Mouse (Mus musculus): Measurements from ENCODE around the gene Cmss1. TPM values are rescaled to one million over a fixed set of nuclear protein-coding genes. Genes with fewer than 3 reads are reported as not detected.
A peak's percentile ranks its signal among the peaks of the same experiment; 100 is the strongest.

Gene Cmss1
- polyA plus RNA-seq, 1 experiment from 2014 or later = 35.4 TPM

GRCm38 (mm10) chr16:57556244-57556643 lies 50.4 kb downstream of the Cmss1 start:
- 51% methylated on average over 2 of the region's 2 CpGs for WGBS
- Histone ChIP-seq H3K27me3 (no peaks in the 10 kb centered on the region), H3K9me3 (replicated peaks) (no peaks in the 10 kb centered on the region), H3K4me1 (replicated peaks) (peaks cover 30% of the 10 kb centered on the region), H3K4me2 (no peak overlapping the region), H3K36me3 (no peaks in the 10 kb centered on the region), H3K27ac (no peak overlapping the region), H3K4me3 (no peak overlapping the region), H3K9ac (no peak overlapping the region)
- ATAC-seq (replicated peaks; ENCODE audit: insufficient number of reproducible peaks, insufficient read depth, low FRiP score, low read depth) = no peak

DNA sequence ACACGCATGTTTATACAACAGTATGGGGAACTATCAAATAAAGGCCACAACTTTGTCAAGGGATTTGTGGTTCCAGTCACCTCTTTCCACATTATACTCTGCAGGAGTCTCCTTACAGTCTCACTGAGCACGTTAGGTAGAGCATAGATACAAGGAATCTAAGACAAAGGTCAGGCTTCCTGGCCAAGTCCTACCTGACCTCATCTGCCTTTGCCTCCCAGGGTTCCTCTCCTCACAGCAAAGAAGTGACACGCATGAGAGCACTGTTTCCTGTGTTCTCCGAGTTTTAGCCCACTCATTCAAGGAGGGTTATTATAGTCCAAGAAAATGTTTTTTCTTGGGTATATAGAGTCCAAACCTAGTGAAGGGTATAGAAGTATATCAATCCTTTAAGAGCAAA lies 51.0 kb downstream of the Cmss1 start:
- Histone ChIP-seq H3K4me2 (no peak overlapping the region), H3K27ac (no peak overlapping the region)

GRCm38 (mm10) chr16:57554886-57555400 lies 51.7 kb downstream of the Cmss1 start:
- WGBS = 78% methylated on average over 6 of the region's 6 CpGs
- no peak overlapping the region for H3K4me3 ChIP-seq
- H3K4me1 ChIP-seq (replicated peaks) = peaks cover 30% of the 10 kb centered on the region
- ATAC-seq (replicated peaks; ENCODE audit: insufficient number of reproducible peaks, insufficient read depth, low FRiP score, low read depth) = no peak
- H3K4me2 ChIP-seq = no peak overlapping the region
- no peaks in the 10 kb centered on the region for H3K9me3 ChIP-seq (replicated peaks)
- H3K27me3 ChIP-seq = no peaks in the 10 kb centered on the region
- no peaks in the 10 kb centered on the region for H3K36me3 ChIP-seq
- no peak overlapping the region; the same call in 1 of the 2 replicates for H3K27ac ChIP-seq
- H3K9ac ChIP-seq = no peak overlapping the region

More for the DNA sequence above, 51.0 kb downstream of the Cmss1 start:
- H3K4me1 ChIP-seq (replicated peaks) = peaks cover 30% of the 10 kb centered on the region
- ATAC-seq (replicated peaks; ENCODE audit: insufficient number of reproducible peaks, insufficient read depth, low FRiP score, low read depth) = no peak
- no peaks in the 10 kb centered on the region for H3K36me3 ChIP-seq
- H3K9ac ChIP-seq = no peak overlapping the region
- no peak overlapping the region for H3K4me3 ChIP-seq
- H3K27me3 ChIP-seq = no peaks in the 10 kb centered on the region
- no peaks in the 10 kb centered on the region for H3K9me3 ChIP-seq (replicated peaks)
- 68% methylated on average over 4 of the region's 4 CpGs for WGBS

GRCm38 (mm10) chr16:57553235-57553634 lies 53.4 kb downstream of the Cmss1 start:
- peaks cover 34% of the 10 kb centered on the region for H3K4me1 ChIP-seq (replicated peaks)
- no peaks in the 10 kb centered on the region for H3K27me3 ChIP-seq
- H3K9me3 ChIP-seq (replicated peaks) = no peaks in the 10 kb centered on the region
- H3K36me3 ChIP-seq = no peaks in the 10 kb centered on the region
- no peak overlapping the region for H3K4me2 ChIP-seq
- no peak overlapping the region for H3K4me3 ChIP-seq
- no peak for ATAC-seq (replicated peaks; ENCODE audit: insufficient number of reproducible peaks, insufficient read depth, low FRiP score, low read depth)
- H3K27ac ChIP-seq = no peak overlapping the region; the same call in 1 of the 2 replicates
- H3K9ac ChIP-seq = no peak overlapping the region

GRCm38 (mm10) chr16:57552709-57553108 lies 54.0 kb downstream of the Cmss1 start:
- H3K4me2 ChIP-seq = peak overlapping the region; percentile 23; the same call in 1 of the 2 replicates
- no peak overlapping the region for H3K4me3 ChIP-seq
- no peaks in the 10 kb centered on the region for H3K9me3 ChIP-seq (replicated peaks)
- H3K36me3 ChIP-seq = no peaks in the 10 kb centered on the region
- no peaks in the 10 kb centered on the region for H3K27me3 ChIP-seq
- 74% methylated on average over 5 of the region's 5 CpGs for WGBS
- no peak overlapping the region for H3K27ac ChIP-seq
- H3K4me1 ChIP-seq (replicated peaks) = peaks cover 39% of the 10 kb centered on the region
- no peak overlapping the region for H3K9ac ChIP-seq
- no peak for ATAC-seq (replicated peaks; ENCODE audit: insufficient number of reproducible peaks, insufficient read depth, low FRiP score, low read depth)

DNA sequence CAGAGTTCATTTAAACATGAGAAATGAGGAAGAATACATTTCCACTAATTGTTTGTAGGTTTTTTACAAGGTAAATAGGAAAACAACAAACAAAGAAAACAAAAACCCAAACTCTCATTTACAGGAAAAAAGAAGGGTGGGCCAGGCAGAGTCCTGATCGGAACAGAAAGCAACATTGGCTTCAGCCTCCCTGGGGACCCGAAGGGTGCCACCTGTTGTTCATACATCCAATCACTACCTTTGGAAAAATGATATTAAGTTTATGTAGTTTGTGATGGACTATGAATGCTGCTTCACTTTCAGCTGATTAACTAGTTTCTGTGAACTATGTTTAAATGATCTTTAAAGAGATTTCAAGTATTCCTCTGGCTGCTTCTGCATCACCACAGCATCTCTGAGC lies 55.0 kb downstream of the Cmss1 start:
- Histone ChIP-seq H3K4me2 (peak overlapping the region; percentile 51), H3K9ac (no peak overlapping the region), H3K9me3 (replicated peaks) (no peaks in the 10 kb centered on the region), H3K27ac (no peak overlapping the region), H3K36me3 (no peaks in the 10 kb centered on the region), H3K27me3 (no peaks in the 10 kb centered on the region), H3K4me1 (replicated peaks) (peaks cover 40% of the 10 kb centered on the region), H3K4me3 (0 out of 2 replicates have a peak overlapping the region, but pooled peaks have one; percentile 4)
- no peak for ATAC-seq (replicated peaks; ENCODE audit: insufficient number of reproducible peaks, insufficient read depth, low FRiP score, low read depth)
- 51% methylated on average over 2 of the region's 2 CpGs for WGBS

DNA sequence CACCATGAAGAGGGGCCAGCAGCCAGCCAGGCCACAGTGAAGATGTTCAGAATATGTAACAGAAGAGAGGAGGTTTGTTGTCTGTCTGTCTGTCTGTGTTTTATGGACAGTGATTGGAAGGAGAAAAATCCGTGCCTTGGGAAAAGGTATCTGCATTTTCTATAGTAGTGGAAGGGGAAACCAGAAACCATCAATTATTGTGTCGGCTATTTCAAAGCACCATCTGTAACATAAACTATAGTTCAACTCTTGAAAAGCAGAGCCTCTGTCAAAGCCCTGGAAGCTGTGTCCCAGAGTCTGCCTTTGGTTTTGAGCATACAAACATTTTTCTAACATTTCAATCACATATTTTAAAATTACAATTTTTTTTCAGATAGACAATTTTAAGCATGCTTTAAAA lies 55.8 kb downstream of the Cmss1 start:
- no peaks in the 10 kb centered on the region for H3K27me3 ChIP-seq
- 39% methylated on average over 2 of the region's 2 CpGs for WGBS
- peak overlapping the region; percentile 33 for H3K4me3 ChIP-seq
- H3K9me3 ChIP-seq (replicated peaks) = no peaks in the 10 kb centered on the region
- ATAC-seq (replicated peaks; ENCODE audit: insufficient number of reproducible peaks, insufficient read depth, low FRiP score, low read depth) = no peak
- H3K27ac ChIP-seq = 0 out of 2 replicates have a peak overlapping the region, but pooled peaks have one; percentile 7
- peak overlapping the region; percentile 51 for H3K4me2 ChIP-seq
- H3K9ac ChIP-seq = no peak overlapping the region
- no peaks in the 10 kb centered on the region for H3K36me3 ChIP-seq
- peaks cover 35% of the 10 kb centered on the region for H3K4me1 ChIP-seq (replicated peaks)

DNA sequence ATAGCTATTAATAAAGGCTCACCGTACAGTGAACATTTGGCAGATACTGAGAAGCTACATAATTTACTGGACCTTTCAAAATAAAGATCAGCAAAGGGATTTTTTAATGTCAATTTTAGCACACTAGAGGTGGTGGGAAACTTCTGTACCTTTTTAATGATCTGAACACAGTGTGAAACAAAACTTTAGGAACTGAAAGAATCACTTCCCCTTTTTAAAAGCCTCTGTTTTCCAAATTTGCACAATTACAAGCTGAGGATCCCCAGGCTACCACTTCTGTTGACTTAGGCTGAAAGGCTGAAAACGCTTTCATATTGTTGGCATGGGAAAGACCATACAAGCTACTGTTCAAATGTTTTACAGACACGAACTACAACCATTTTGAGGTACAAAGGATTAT lies 56.6 kb downstream of the Cmss1 start:
- no peaks in the 10 kb centered on the region for H3K9me3 ChIP-seq (replicated peaks)
- peaks cover 33% of the 10 kb centered on the region for H3K4me1 ChIP-seq (replicated peaks)
- peak overlapping the region; percentile 77 for H3K9ac ChIP-seq
- H3K27me3 ChIP-seq = no peaks in the 10 kb centered on the region
- ATAC-seq (replicated peaks; ENCODE audit: insufficient number of reproducible peaks, insufficient read depth, low FRiP score, low read depth) = no peak
- H3K27ac ChIP-seq = peak overlapping the region; percentile 75; the same call in 1 of the 2 replicates
- H3K4me3 ChIP-seq = peak overlapping the region; percentile 72
- WGBS = 27% methylated on average over 3 of the region's 3 CpGs
- H3K36me3 ChIP-seq = no peaks in the 10 kb centered on the region
- peak overlapping the region; percentile 90 for H3K4me2 ChIP-seq

- peaks cover 30% of the 10 kb centered on the region for H3K4me1 ChIP-seq (replicated peaks)
- no peaks in the 10 kb centered on the region for H3K36me3 ChIP-seq
- no peaks in the 10 kb centered on the region for H3K27me3 ChIP-seq
- peak overlapping the region; percentile 90 for H3K4me2 ChIP-seq
- peak overlapping the region; percentile 77 for H3K9ac ChIP-seq
- peak overlapping the region; percentile 75 for H3K27ac ChIP-seq
- no peaks in the 10 kb centered on the region for H3K9me3 ChIP-seq (replicated peaks)
- peak overlapping the region; percentile 72 for H3K4me3 ChIP-seq
- WGBS = under 1% methylated on average over 54 of the region's 64 CpGs
- ATAC-seq (replicated peaks; ENCODE audit: insufficient number of reproducible peaks, insufficient read depth, low FRiP score, low read depth) = peak; percentile 94
Measured at GRCm38 (mm10) chr16:57549061-57550037, 57.3 kb downstream of the Cmss1 start.

DNA sequence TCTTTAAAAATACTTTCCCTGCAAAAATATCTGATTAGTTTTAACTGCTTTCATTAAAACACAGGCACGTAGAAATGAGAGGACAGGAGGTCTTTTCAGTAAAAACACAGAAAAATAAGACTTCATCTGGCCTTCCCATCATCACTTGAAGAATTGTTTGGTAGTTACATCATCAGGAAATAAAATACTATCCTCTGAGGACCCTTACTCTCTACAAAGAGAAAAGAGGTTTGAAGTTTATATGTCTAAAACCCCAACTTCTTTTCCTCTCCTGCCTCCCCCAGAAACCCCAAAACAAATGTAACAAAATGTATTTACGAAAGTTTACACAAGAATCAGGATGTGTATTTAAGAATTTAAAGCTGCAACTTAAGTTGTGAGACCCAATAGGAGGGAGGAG lies 58.1 kb downstream of the Cmss1 start:
- Histone ChIP-seq H3K4me2 (peak overlapping the region; percentile 90), H3K4me1 (replicated peaks) (peaks cover 30% of the 10 kb centered on the region), H3K9ac (peak overlapping the region; percentile 77), H3K27me3 (no peaks in the 10 kb centered on the region), H3K36me3 (no peaks in the 10 kb centered on the region), H3K27ac (peak overlapping the region; percentile 75), H3K9me3 (replicated peaks) (no peaks in the 10 kb centered on the region), H3K4me3 (peak overlapping the region; percentile 72)
- WGBS = 54% methylated on average over 2 of the region's 2 CpGs
- ATAC-seq (replicated peaks; ENCODE audit: insufficient number of reproducible peaks, insufficient read depth, low FRiP score, low read depth) = no peak

GRCm38 (mm10) chr16:57546355-57546754 lies 60.3 kb downstream of the Cmss1 start:
- Histone ChIP-seq H3K27ac (no peak overlapping the region), H3K27me3 (no peaks in the 10 kb centered on the region)
- 70% methylated on average over 1 of the region's 1 CpGs for WGBS

More at GRCm38 (mm10) chr16:57546355-57546754, 60.3 kb downstream of the Cmss1 start:
- no peak overlapping the region for H3K4me2 ChIP-seq
- H3K4me3 ChIP-seq = no peak overlapping the region
- no peak overlapping the region for H3K9ac ChIP-seq
- no peaks in the 10 kb centered on the region for H3K36me3 ChIP-seq
- ATAC-seq (replicated peaks; ENCODE audit: insufficient number of reproducible peaks, insufficient read depth, low FRiP score, low read depth) = no peak
- H3K4me1 ChIP-seq (replicated peaks) = peaks cover 10% of the 10 kb centered on the region; the same call in 1 of the 2 replicates
- no peaks in the 10 kb centered on the region for H3K9me3 ChIP-seq (replicated peaks)

Data from heart, embryonic 15.5 days (tissue).